Mouse (Mus musculus) cerebellum, adult 8-10 months (tissue): ENCODE results near the gene Tlcd2.

ENCODE experiments used
- DNase-seq: peaks from one replicate; pipeline ENCODE4 v3.0.0; 2022

Tlcd2 gene

DNA sequence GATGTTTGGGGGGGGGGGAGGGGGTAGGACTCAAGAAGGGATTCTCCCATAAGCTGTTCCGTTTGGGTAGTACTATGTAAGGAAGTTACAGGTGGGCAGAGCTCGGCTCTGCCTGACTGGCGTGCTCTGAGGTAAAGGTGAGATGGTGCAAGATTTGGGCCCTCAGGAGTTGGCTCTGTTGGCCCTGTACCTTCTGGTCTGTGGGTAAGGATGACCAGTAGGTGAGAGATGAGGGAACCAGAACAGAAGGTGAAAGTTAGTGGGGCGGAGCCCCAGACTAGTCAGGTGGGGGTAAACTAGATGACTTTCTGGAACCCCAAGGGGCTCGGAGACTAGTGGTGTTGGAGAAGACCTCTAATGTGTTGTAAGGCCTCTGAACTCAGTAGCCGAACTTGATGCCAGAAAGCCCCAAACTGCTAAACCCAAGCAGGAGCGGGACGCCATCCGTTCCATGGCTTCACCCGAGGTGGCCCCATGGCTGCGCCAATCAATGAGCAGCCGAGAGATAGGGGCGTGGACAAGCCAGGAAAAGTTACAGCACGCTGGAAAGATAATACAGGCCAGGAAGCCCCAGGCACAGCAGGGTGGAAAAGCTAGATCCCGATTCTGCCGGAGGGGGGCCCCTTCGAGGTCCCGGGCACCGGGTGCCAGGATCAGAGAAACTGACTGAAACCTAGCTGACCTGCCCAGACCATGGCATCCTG is 6.1 kb downstream of the Tlcd2 start:
- no peak for DNase-seq

DNA sequence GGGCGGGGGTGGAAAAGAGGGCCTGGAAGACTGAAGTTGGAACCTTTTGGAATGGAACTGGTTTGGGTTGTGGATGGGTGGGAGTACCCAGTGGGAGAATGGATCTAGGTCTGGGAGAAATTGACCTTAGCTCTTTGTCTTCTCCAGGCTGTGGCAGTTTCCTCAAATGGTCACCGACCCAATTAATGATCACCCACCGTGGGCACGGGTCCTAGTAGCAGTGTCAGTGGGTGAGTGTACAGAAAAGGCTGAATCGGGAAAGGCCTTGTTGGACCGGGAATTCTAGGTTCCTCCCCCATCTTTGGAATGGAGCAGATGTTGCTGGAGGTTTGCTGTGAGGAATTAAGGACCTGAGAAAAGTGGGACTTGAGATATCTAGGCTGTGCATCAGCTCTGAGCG is 6.9 kb downstream of the Tlcd2 start:
- DNase-seq: no peak

DNA sequence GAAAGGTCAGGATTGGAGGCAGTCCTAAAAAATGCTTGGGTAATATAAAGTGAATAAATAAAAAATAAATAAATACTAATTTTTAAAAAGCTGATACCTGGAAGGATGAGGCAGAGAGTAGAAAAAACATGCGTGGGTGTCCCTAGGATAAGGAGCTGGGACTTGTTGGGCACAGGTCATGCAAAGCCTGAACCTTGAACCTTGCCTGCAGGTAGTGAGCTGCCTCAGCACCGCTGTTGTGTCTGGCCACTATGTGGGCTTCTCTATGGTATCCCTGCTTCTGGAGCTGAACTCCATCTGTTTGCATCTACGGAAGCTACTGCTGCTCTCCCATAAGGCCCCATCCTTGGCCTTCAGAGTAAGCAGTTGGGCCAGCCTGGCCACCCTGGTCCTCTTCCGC is 7.7 kb downstream of the Tlcd2 start:
- no peak for DNase-seq

DNA sequence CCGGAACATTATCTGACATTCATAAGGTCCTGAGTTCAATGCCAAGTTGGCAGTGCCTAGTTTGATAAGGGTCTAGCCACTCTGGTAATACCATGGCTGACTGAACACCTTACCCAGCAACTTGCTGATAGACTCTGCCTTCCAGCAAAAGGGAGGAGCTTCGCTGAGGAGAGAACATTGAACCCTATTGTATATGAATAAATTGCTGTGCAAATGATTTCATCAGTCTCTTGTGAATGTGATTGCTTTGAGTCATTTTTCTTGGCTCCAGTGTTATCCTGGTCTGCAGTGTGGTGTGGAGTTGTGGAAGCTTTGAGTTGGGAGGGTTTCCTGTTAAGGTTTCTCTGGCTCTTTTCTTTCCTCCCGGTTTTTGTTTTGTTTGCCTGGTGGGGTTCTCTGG is 9.2 kb downstream of the Tlcd2 start:
- no peak for DNase-seq

DNA sequence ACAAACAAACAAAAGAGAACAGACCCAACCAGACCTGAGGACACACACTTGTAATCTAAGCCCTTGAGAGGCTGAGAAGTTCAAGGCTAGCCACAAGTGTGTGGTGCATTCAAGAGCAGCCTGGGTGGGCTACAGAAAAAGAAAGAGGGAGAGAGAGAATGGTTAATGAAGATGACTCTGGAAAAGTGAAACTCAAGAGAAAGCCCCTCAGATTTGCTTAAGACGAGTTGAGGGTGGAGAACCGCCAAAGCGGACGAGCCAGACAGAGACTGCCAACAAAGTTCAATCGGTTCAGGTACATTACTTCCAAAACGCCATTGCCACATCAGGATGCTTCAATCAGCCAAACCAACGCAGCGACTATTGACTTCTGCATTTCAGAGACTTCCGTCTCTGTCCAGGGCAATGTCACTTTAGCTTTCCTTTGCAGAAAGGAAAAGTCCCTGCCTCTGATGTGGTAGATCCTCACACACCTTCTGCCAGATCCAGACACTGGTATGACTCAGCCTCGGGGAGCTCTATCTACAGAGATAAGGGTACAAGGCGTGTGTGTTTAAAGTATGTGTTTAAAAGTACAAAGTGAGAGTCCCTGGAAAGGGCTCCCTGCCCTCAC is 11.1 kb downstream of the Tlcd2 start:
- DNase-seq: no peak

GRCm38 (mm10) chr11:75473376-75473775 is 11.9 kb downstream of the Tlcd2 start:
- DNase-seq: no peak

DNA sequence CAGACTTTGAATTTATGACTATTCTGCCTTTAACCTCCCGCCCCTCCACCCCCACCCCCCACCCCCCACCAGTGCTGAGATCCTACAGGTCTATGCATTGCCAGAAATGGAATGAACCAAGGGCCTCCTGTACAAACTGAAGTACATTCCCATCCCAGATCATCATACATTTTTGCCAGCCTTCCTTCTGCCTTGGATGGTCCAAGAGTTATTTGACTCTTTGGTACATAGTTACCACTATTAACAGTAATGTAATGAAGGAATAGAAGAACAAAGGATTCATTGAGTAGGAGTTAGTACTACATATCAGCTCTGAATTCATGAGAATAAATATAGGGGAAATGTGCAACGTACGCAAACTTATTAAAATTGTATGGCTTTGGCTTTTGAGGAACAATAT is 24.7 kb downstream of the Tlcd2 start:
- no peak for DNase-seq

GRCm38 (mm10) chr11:75486601-75487285 is 25.2 kb downstream of the Tlcd2 start, which contains the start of gene Prpf8:
TSS of gene Prpf8 (plus strand) at chr11:75486816.
- peak; percentile 99 for DNase-seq

GRCm38 (mm10) chr11:75487496-75487895 is 26.0 kb downstream of the Tlcd2 start:
- DNase-seq: no peak

GRCm38 (mm10) chr11:75494296-75495049 is 33.0 kb downstream of the Tlcd2 start:
- no peak for DNase-seq

DNA sequence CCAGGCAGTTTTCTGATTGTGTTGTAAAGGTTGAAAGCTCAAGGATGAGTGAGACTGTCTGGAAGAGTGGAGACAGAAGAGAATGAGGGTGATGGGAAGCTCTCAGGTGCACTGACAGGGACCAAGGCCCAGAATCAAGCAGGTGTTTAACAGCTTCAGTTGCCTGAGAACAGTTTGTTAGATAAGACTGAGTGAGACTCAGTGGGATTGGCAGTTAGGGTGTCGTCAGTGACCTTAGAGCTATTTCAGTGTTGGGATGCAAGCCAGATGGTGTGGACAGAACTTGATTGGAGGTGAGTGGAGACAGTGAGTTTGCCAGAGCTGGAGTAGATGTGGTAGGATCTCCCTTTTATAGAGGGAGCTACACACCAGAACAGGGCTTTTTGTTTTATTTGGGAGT is 36.6 kb downstream of the Tlcd2 start:
- no peak for DNase-seq

DNA sequence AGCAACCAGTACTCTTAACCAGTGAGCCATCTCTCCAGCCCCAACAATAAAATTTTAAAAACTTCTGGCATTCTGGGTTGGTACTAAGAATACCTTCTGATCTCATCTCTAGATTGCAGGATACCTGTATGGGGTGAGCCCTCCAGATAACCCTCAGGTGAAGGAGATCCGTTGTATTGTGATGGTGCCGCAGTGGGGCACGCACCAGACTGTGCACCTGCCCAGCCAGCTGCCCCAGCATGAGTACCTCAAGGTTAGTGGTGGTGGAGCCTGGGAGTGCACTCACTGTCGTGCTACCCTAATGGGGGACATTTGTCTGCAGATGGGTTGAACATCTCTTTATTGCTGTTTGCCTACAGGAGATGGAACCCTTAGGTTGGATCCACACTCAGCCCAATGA is 46.6 kb downstream of the Tlcd2 start:
- DNase-seq: no peak

DNA sequence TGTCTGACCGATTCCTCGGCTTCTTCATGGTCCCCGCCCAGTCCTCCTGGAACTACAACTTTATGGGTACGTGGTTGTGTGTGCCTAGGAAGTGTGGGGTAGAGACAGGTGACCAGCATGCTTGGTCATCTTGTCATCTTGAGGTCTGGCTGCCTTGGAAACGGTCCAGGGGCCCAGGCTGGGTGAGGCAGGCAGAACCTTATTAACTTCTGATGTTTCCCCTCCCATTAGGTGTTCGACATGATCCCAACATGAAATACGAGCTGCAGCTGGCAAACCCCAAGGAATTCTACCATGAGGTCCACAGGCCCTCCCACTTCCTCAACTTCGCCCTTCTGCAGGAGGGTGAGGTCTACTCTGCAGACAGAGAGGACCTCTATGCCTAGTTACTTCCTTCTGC is 47.4 kb downstream of the Tlcd2 start:
- no peak for DNase-seq

DNA sequence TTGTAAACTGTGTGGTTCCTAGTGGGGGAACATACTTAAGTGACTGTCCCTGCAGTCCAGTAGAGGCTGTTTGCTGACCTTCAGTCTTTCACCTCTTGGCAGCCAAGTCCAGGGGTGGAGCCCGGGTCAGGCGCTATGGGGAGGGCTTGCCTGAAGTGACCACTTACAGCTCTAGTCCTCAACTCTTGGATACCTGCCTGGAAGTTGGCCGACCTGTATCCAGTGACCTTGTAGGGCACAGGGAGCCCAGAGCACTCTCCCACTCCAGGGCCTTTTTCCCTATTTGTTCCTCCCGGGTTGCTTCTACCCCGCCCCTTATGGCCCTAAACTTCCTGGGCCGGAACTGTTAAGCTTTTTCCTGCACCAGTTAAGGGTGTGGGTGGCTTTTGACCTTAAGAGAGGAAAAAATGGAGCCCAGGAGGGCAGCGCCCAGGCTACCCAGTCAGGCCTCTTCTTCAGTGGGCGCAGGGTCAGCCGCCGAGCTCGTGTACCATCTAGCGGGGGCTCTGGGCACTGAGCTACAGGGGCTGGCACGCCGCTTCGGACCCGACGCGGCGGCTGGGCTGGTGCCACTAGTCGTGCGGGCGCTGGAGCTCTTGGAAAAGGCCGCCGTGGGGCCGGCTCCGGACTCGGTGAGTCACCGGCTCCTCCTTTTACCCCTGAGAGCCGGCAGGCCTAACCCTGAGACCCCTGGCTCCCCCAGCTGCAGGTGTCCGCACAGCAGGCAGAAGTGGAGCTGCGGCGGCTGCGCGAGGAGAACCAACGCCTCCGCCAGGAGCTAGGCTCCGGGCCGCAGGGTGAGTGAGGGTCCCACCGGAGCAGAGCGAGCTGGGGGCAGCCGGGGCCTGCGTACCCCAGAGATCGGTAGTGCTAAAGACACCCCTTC is 48.5 kb downstream of the Tlcd2 start, which contains the start of gene Rilp:
Gene Rilp (plus strand): TSS at position 354 of the 886 bp plus-strand sequence.
- DNase-seq: peak; percentile 61

DNA sequence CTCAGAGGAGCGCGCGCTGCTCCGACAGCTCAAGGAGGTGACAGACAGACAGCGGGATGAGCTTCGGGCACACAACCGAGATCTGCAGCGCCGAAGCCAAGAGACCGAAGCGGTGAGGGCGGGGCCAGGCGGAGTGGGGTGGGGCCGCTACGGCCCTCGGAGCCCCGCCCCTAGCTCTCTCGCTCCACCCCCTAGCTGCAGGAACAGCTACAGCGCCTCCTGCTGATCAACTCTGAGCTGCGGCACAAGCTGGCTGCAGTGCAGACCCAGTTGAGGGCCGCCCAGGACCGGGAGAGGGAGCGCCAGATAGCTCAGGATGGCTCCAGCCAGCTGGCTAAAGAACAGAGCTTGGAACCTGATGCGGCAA is 49.1 kb downstream of the Tlcd2 start:
- DNase-seq: peak; percentile 95

- peak; percentile 49 for DNase-seq
These were observed 49.7 kb downstream of the Tlcd2 start for GRCm38 (mm10) chr11:75511213-75511612.

- no peak for DNase-seq
These were observed 50.9 kb downstream of the Tlcd2 start for GRCm38 (mm10) chr11:75512301-75513018.

- no peak for DNase-seq
These were observed 51.8 kb downstream of the Tlcd2 start, which contains the start of gene Scarf1 for GRCm38 (mm10) chr11:75513336-75513735. TSS of gene Scarf1 (plus strand) at chr11:75513540.

DNA sequence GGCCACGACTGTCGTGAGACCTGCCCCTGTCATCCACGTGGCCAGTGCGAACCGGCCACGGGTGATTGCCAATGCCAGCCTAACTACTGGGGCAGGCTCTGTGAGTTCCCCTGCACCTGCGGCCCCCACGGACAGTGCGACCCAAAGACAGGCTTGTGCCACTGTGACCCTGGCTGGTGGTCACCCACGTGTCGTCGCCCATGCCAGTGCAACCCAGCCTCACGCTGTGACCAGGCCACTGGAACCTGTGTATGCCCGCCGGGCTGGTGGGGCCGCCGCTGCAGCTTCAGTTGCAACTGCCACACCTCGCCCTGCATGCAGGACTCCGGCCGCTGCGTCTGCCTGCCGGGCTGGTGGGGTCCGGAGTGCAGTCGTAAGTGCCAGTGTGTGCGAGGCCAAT is 53.7 kb downstream of the Tlcd2 start:
- DNase-seq: no peak

DNA sequence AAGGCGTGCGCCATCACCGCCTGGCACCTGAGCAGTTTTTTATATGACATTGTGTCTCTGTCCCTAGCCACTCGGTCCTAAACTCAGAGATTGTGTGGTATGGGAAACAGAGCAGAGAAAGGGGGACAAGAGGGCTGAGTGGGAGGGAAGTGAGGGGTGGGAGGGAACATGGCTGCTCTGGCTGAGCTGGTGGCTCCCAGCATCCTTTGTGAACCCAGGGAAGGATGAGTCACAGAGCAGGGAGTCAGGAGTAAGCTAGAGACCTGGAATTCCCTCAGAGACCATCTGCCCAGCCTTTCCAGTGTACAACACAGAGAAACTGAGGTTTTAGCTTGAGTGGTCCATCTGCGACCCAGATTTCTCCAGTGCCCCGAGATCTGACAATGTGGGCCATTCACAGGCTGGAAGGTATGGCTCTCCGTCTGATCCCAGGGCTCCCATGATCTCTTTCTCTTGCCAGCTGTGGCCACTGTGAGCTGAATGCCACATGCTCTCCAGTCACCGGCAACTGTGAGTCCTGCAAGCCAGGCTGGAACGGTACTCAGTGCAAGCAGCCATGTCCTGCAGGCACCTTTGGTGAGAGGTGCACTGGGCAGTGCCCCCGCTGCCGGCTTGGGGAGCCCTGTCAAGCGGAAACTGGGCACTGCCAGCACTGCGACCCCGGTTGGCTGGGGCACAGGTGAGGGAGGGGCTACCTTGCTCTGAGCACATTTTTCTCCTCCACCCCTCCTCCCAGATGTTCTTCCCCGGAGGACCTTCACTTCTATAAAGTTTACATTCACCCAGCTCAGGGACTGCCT is 58.5 kb downstream of the Tlcd2 start:
- DNase-seq: no peak
